Mouse (Mus musculus) kidney, embryonic 14.5 days (tissue): ENCODE results near the gene H2-M10.6. TPM values are rescaled to one million over a fixed set of nuclear protein-coding genes. Genes with fewer than 3 reads are reported as not detected.
A peak's percentile ranks its signal among the peaks of the same experiment; 100 is the strongest.
"Not testable (repeated sequence)": the region's sequence is repeated elsewhere in the genome, so short reads cannot be mapped to it uniquely, and the experiment has no call there.

Experiments used
- ATAC-seq: fragments of 200-750 bp; cut with Nextera tagmentation; 2 replicates; pipeline ENCODE4 v1.8.0; 2017; ENCODE audit warnings: moderate number of reproducible peaks, mild to moderate bottlenecking, moderate TSS enrichment, moderate library complexity; ENCODE audit not compliant: low FRiP score, low TSS enrichment
- H3K27ac ChIP-seq: fragments of 300-500 bp; sonication (generic); 2 replicates; pipeline ENCODE4 v1.5.1; 2014; ENCODE audit warnings: low read depth, mild to moderate bottlenecking, low read length, moderate library complexity, mixed read lengths
- H3K27me3 ChIP-seq: fragments of 300-500 bp; sonication (generic); 2 replicates; pipeline ENCODE4 v1.6.1; 2014; ENCODE audit warnings: mild to moderate bottlenecking, low read length; ENCODE audit not compliant: control insufficient read depth, insufficient read depth
- H3K36me3 ChIP-seq: fragments of 300-500 bp; sonication (generic); 2 replicates; pipeline ENCODE4 v1.6.1; 2014; ENCODE audit warnings: low read length, mixed read lengths; ENCODE audit not compliant: control insufficient read depth, insufficient read depth
- H3K4me1 ChIP-seq: fragments of 300-500 bp; sonication (generic); 2 replicates; pipeline ENCODE4 v1.6.1; 2014; ENCODE audit warnings: low read length, mixed read lengths; ENCODE audit not compliant: control insufficient read depth, insufficient read depth
- H3K4me2 ChIP-seq: fragments of 300-500 bp; sonication (generic); replicated peaks from 2 replicates; pipeline ENCODE4 v1.6.1; 2014; ENCODE audit warnings: low read depth, mild to moderate bottlenecking, low read length
- H3K4me3 ChIP-seq: fragments of 300-500 bp; sonication (generic); 2 replicates; pipeline ENCODE4 v1.5.1; 2014; ENCODE audit warnings: mild to moderate bottlenecking, low read length
- H3K9ac ChIP-seq: fragments of 300-500 bp; sonication (generic); 2 replicates; pipeline ENCODE4 v1.6.1; 2014; ENCODE audit warnings: low read depth, mild to moderate bottlenecking, low read length, moderate library complexity
- H3K9me3 ChIP-seq: fragments of 300-500 bp; sonication (generic); 2 replicates; pipeline ENCODE4 v1.6.1; 2016; ENCODE audit warnings: low read length; ENCODE audit not compliant: control insufficient read depth
- WGBS: fragments of 180-500 bp; shearing (Covaris S2); extraction: QIAGEN DNeasy Blood & Tissue Kit; methylation state at CpG from one replicate; pipeline ENCODE4 v1.1.7; 2014; 5-methylcytosine and 5-hydroxymethylcytosine counted together
- polyA plus RNA-seq: library from polyadenylated mRNA; unstranded; fragments of >200 nt; fragmentation: Nextera tagmentation; extraction: Ambion mirVana; gene quantifications from 2 replicates; pipeline ENCODE4 v1.2.1, GENCODE M21; 2014

Gene H2-M10.6
- not detected in 2 replicates for polyA plus RNA-seq

DNA sequence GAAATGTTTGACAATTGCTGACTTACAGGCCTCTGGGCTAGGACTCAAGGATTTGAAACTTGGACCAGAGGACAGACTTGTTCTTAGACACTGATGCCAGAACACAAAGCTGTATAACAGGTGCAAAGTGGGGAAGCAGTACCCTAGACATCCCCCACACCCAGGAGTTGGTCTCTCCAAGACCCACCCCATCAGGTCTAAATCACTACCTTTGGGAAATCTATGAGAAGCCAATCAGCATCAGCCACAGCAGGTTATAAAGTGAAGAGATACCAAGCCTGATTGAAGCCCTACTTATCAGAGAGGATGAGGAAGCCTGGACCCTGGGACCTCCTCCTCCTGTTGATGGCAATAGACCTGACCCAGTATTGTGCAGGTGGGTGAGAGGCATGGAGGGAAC lies at the start of gene H2-M10.6:
Gene H2-M10.6, plus strand, starts transcription at position 301 of the 400 bp plus-strand sequence.
- Histone ChIP-seq H3K9me3 (no peaks in the 10 kb centered on the region), H3K4me3 (no peak within 1 kb of the TSS), H3K36me3 (no peaks in the 10 kb centered on the region), H3K9ac (no peak within 1 kb of the TSS), H3K4me1 (no peaks in the 10 kb centered on the region), H3K4me2 (no peak within 1 kb of the TSS), H3K27me3 (no peaks in the 10 kb centered on the region), H3K27ac (no peak within 1 kb of the TSS)
- no peak for ATAC-seq

- no peaks in the 10 kb centered on the region for H3K27me3 ChIP-seq
- no peaks in the 10 kb centered on the region for H3K4me1 ChIP-seq
- H3K36me3 ChIP-seq: no peaks in the 10 kb centered on the region
- 58% methylated on average over 2 of the region's 2 CpGs for WGBS
- H3K4me3 ChIP-seq: no peak overlapping the region
- H3K27ac ChIP-seq: no peak overlapping the region
- no peak overlapping the region for H3K9ac ChIP-seq
- no peak for ATAC-seq
- H3K9me3 ChIP-seq: no peaks in the 10 kb centered on the region
- no peak overlapping the region for H3K4me2 ChIP-seq
Observed at GRCm38 (mm10) chr17:36763816-36764215, 48.2 kb upstream of the H2-M10.6 start.

DNA sequence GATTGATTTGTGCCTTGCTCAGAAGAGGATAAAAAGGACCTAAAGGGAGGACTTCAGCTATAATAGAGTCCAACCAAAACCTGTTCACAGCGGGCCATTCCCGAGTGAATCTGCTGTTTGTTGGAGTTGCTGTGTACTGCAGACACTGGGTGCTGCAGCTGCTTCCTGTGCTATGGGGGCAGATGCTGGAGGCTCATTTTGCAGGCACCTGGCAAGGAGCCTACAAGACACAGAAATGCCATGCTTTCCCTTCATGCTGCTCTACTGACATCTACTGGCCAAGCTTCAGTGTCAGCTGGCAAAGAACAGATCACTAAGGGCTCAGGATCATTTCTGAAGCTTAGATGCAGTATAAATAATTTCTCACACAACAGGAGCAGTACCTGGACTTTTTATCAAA lies 47.7 kb upstream of the H2-M10.6 start:
- H3K4me1 ChIP-seq, H3K36me3 ChIP-seq, H3K4me2 ChIP-seq, H3K27me3 ChIP-seq, ATAC-seq, H3K9ac ChIP-seq, H3K4me3 ChIP-seq, H3K9me3 ChIP-seq, H3K27ac ChIP-seq: not testable (repeated sequence)
- WGBS: 18% methylated on average over 2 of the region's 2 CpGs

DNA sequence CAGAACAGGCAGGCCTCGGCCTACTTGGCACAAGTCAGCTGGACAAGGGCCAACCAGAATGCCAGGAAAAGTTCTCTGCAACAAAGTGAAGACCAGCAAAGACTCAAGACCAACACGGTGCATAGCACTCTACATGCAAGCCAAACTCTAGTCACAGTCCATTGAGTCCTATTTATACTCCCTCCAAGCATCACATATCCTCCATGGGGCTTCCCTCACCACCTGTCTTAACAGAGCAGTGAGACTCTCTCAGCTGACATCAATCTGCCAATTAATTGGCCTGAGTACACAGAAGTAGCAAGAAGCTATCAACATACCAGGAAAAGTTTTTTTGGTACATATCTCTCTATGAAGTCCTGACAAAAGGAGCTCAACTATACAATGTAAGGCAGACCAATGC lies 46.6 kb upstream of the H2-M10.6 start:
- not testable (repeated sequence) for H3K27me3 ChIP-seq, H3K27ac ChIP-seq, H3K4me2 ChIP-seq, H3K9ac ChIP-seq, H3K36me3 ChIP-seq, H3K9me3 ChIP-seq, H3K4me1 ChIP-seq, H3K4me3 ChIP-seq
- peak; percentile 66; the same call in 1 of the 2 replicates for ATAC-seq
- 52% methylated on average over 2 of the region's 2 CpGs for WGBS

- not testable (repeated sequence) for H3K36me3 ChIP-seq, H3K4me3 ChIP-seq, ATAC-seq, H3K27me3 ChIP-seq, H3K9ac ChIP-seq, H3K27ac ChIP-seq, H3K9me3 ChIP-seq, H3K4me2 ChIP-seq, H3K4me1 ChIP-seq
- 83% methylated on average over 2 of the region's 2 CpGs for WGBS
Observed at GRCm38 (mm10) chr17:36772610-36773009, 39.4 kb upstream of the H2-M10.6 start, which contains the start of gene H2-M10.5. TSS of gene H2-M10.5 (plus strand) at chr17:36772910.

DNA sequence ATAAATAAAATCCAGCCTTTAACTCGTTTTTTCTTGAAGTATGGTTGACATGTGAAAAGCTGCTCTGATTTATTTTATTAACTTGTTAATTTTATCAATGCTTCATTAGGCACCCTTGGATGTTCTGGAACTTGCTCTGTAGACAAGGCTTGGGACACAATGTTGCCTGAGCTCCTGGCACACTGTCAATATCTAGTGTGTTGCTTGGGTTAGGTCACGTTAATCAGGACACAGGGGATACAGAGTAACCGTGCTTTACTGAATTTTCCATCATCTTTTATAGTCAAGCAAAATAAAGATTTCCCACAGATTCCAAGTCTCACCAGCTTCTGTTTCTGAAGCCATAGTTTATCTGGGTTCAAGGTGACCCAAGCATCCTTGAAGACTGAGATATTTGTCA lies 30.4 kb upstream of the H2-M10.6 start:
- 60% methylated on average over 3 of the region's 3 CpGs for WGBS
- Histone ChIP-seq H3K9ac (no peak overlapping the region), H3K4me1 (no peaks in the 10 kb centered on the region), H3K9me3 (no peaks in the 10 kb centered on the region), H3K4me2 (no peak overlapping the region), H3K36me3 (no peaks in the 10 kb centered on the region), H3K4me3 (no peak overlapping the region), H3K27ac (no peak overlapping the region), H3K27me3 (no peaks in the 10 kb centered on the region)
- no peak for ATAC-seq

GRCm38 (mm10) chr17:36786483-36786886 lies 25.5 kb upstream of the H2-M10.6 start:
- H3K27ac ChIP-seq, H3K4me1 ChIP-seq, H3K9ac ChIP-seq, H3K36me3 ChIP-seq, H3K27me3 ChIP-seq, H3K9me3 ChIP-seq, H3K4me2 ChIP-seq, H3K4me3 ChIP-seq: not testable (repeated sequence)
- ATAC-seq: 0 out of 2 replicates have a peak, but pooled peaks have one; percentile 39
- WGBS: 30% methylated on average over 1 of the region's 1 CpGs

- no peak for ATAC-seq
- no peak overlapping the region for H3K9ac ChIP-seq
- no peaks in the 10 kb centered on the region for H3K9me3 ChIP-seq
- H3K4me3 ChIP-seq: no peak overlapping the region
- 84% methylated on average over 2 of the region's 2 CpGs for WGBS
- no peaks in the 10 kb centered on the region for H3K4me1 ChIP-seq
- H3K4me2 ChIP-seq: no peak overlapping the region
- no peaks in the 10 kb centered on the region for H3K36me3 ChIP-seq
- no peaks in the 10 kb centered on the region for H3K27me3 ChIP-seq
- H3K27ac ChIP-seq: no peak overlapping the region
Observed at GRCm38 (mm10) chr17:36788351-36788750, 23.6 kb upstream of the H2-M10.6 start.

- H3K27me3 ChIP-seq, H3K9me3 ChIP-seq, H3K9ac ChIP-seq, H3K4me2 ChIP-seq, H3K27ac ChIP-seq, H3K36me3 ChIP-seq, H3K4me3 ChIP-seq, H3K4me1 ChIP-seq: not testable (repeated sequence)
- ATAC-seq: peak; percentile 68
Observed at GRCm38 (mm10) chr17:36788801-36789200, 23.2 kb upstream of the H2-M10.6 start.

DNA sequence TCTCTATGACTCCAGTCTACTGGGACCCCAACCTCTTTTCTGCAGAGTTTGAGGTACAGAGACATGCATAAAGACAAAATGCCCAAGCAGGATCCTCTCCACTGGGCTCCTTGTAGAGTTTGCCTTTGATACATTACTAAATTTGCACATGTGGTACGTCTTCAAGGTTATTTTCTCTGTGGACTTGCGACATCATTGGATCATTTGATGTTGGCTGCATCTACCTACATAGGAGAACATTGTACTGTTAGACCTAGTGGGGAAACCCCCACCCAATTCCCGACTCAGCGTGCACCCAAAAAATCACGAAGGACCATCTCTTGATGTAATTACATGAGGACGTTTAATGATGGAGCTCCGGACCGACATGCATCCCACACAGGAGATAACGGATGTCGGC lies 12.5 kb upstream of the H2-M10.6 start:
- Histone ChIP-seq H3K9ac (no peak overlapping the region), H3K27ac (no peak overlapping the region), H3K27me3 (no peaks in the 10 kb centered on the region), H3K4me2 (no peak overlapping the region), H3K36me3 (no peaks in the 10 kb centered on the region), H3K9me3 (no peaks in the 10 kb centered on the region), H3K4me1 (no peaks in the 10 kb centered on the region), H3K4me3 (no peak overlapping the region)
- ATAC-seq: no peak
- WGBS: 88% methylated on average over 10 of the region's 10 CpGs
